Mouse (Mus musculus): ENCODE results near the gene Dhx58. TPM values are rescaled to one million over a fixed set of nuclear protein-coding genes. Genes with fewer than 3 reads are reported as not detected.
"Not testable (repeated sequence)": the region's sequence is repeated elsewhere in the genome, so short reads cannot be mapped to it uniquely, and the experiment has no call there.

Dhx58 gene
- polyA plus RNA-seq, 1 experiment from 2014 or later: 1.3 TPM

- Histone ChIP-seq H3K27ac (ENCODE audit: low read depth, low read length) (no peak overlapping the region), H3K4me2 (peak overlapping the region; percentile 34; the same call in 1 of the 2 replicates), H3K27me3 (ENCODE audit: control insufficient read depth, insufficient read depth, low read length) (peaks cover 2% of the 10 kb centered on the region), H3K4me1 (ENCODE audit: control insufficient read depth, insufficient read depth, low read length) (peaks cover 10% of the 10 kb centered on the region), H3K36me3 (ENCODE audit: control insufficient read depth, insufficient read depth, low read length) (no peaks in the 10 kb centered on the region), H3K9me3 (replicated peaks; ENCODE audit: control insufficient read depth, low read length) (no peaks in the 10 kb centered on the region), H3K9ac (ENCODE audit: low read depth, low read length) (no peak overlapping the region), H3K4me3 (ENCODE audit: low read depth, low read length) (no peak overlapping the region)
- 7% methylated on average over 6 of the region's 6 CpGs for WGBS (ENCODE audit: insufficient replicate concordance)
- ATAC-seq (replicated peaks; ENCODE audit: insufficient number of reproducible peaks, low FRiP score, low TSS enrichment): no peak
Measured at GRCm38 (mm10) chr11:100656458-100656857, 47.6 kb downstream of the Dhx58 start.

- not testable (repeated sequence) for H3K27ac ChIP-seq (ENCODE audit: low read depth, low read length); H3K36me3 ChIP-seq (ENCODE audit: control insufficient read depth, insufficient read depth, low read length); ATAC-seq (replicated peaks; ENCODE audit: insufficient number of reproducible peaks, low FRiP score, low TSS enrichment); H3K4me2 ChIP-seq; H3K4me3 ChIP-seq (ENCODE audit: low read depth, low read length); H3K4me1 ChIP-seq (ENCODE audit: control insufficient read depth, insufficient read depth, low read length); H3K9ac ChIP-seq (ENCODE audit: low read depth, low read length); H3K9me3 ChIP-seq (replicated peaks; ENCODE audit: control insufficient read depth, low read length)
- WGBS (ENCODE audit: insufficient replicate concordance): 52% methylated on average over 2 of the region's 3 CpGs
- H3K27me3 ChIP-seq (ENCODE audit: control insufficient read depth, insufficient read depth, low read length): peaks cover 10% of the 10 kb centered on the region
Measured at GRCm38 (mm10) chr11:100655589-100655988, 48.5 kb downstream of the Dhx58 start.

- no peak for ATAC-seq (replicated peaks; ENCODE audit: insufficient number of reproducible peaks, low FRiP score, low TSS enrichment)
- H3K9ac ChIP-seq (ENCODE audit: low read depth, low read length): no peak overlapping the region
- 12% methylated on average over 3 of the region's 3 CpGs for WGBS (ENCODE audit: insufficient replicate concordance)
- no peak overlapping the region for H3K4me3 ChIP-seq (ENCODE audit: low read depth, low read length)
- H3K4me1 ChIP-seq (ENCODE audit: control insufficient read depth, insufficient read depth, low read length): peaks cover 7% of the 10 kb centered on the region
- no peaks in the 10 kb centered on the region for H3K9me3 ChIP-seq (replicated peaks; ENCODE audit: control insufficient read depth, low read length)
- peaks cover 32% of the 10 kb centered on the region for H3K27me3 ChIP-seq (ENCODE audit: control insufficient read depth, insufficient read depth, low read length)
- no peak overlapping the region for H3K27ac ChIP-seq (ENCODE audit: low read depth, low read length)
- no peak overlapping the region for H3K4me2 ChIP-seq
- no peaks in the 10 kb centered on the region for H3K36me3 ChIP-seq (ENCODE audit: control insufficient read depth, insufficient read depth, low read length)
Measured at GRCm38 (mm10) chr11:100651748-100652147, 52.3 kb downstream of the Dhx58 start.

GRCm38 (mm10) chr11:100651205-100651604 lies 52.9 kb downstream of the Dhx58 start:
- WGBS (ENCODE audit: insufficient replicate concordance): 14% methylated on average over 8 of the region's 8 CpGs
- no peak overlapping the region for H3K9ac ChIP-seq (ENCODE audit: low read depth, low read length)
- no peak for ATAC-seq (replicated peaks; ENCODE audit: insufficient number of reproducible peaks, low FRiP score, low TSS enrichment)

GRCm38 (mm10) chr11:100648405-100648804 lies 55.7 kb downstream of the Dhx58 start:
- no peak for ATAC-seq (replicated peaks; ENCODE audit: insufficient number of reproducible peaks, low FRiP score, low TSS enrichment)
- H3K4me1 ChIP-seq (ENCODE audit: control insufficient read depth, insufficient read depth, low read length): no peaks in the 10 kb centered on the region
- H3K27ac ChIP-seq (ENCODE audit: low read depth, low read length): no peak overlapping the region
- H3K4me2 ChIP-seq: no peak overlapping the region
- 81% methylated on average over 8 of the region's 8 CpGs for WGBS (ENCODE audit: insufficient replicate concordance)
- no peak overlapping the region for H3K4me3 ChIP-seq (ENCODE audit: low read depth, low read length)
- H3K27me3 ChIP-seq (ENCODE audit: control insufficient read depth, insufficient read depth, low read length): peaks cover 35% of the 10 kb centered on the region
- no peaks in the 10 kb centered on the region for H3K9me3 ChIP-seq (replicated peaks; ENCODE audit: control insufficient read depth, low read length)
- H3K9ac ChIP-seq (ENCODE audit: low read depth, low read length): no peak overlapping the region
- no peaks in the 10 kb centered on the region for H3K36me3 ChIP-seq (ENCODE audit: control insufficient read depth, insufficient read depth, low read length)

More at GRCm38 (mm10) chr11:100651205-100651604, 52.9 kb downstream of the Dhx58 start:
- no peaks in the 10 kb centered on the region for H3K36me3 ChIP-seq (ENCODE audit: control insufficient read depth, insufficient read depth, low read length)
- H3K27ac ChIP-seq (ENCODE audit: low read depth, low read length): no peak overlapping the region
- H3K27me3 ChIP-seq (ENCODE audit: control insufficient read depth, insufficient read depth, low read length): peaks cover 32% of the 10 kb centered on the region
- H3K4me1 ChIP-seq (ENCODE audit: control insufficient read depth, insufficient read depth, low read length): peaks cover 3% of the 10 kb centered on the region
- no peaks in the 10 kb centered on the region for H3K9me3 ChIP-seq (replicated peaks; ENCODE audit: control insufficient read depth, low read length)
- no peak overlapping the region for H3K4me3 ChIP-seq (ENCODE audit: low read depth, low read length)
- H3K4me2 ChIP-seq: no peak overlapping the region

GRCm38 (mm10) chr11:100646265-100646664 lies 57.8 kb downstream of the Dhx58 start:
- Histone ChIP-seq H3K4me3 (ENCODE audit: low read depth, low read length) (no peak overlapping the region), H3K27me3 (ENCODE audit: control insufficient read depth, insufficient read depth, low read length) (peaks cover 36% of the 10 kb centered on the region), H3K4me2 (no peak overlapping the region), H3K9ac (ENCODE audit: low read depth, low read length) (no peak overlapping the region), H3K9me3 (replicated peaks; ENCODE audit: control insufficient read depth, low read length) (no peaks in the 10 kb centered on the region), H3K36me3 (ENCODE audit: control insufficient read depth, insufficient read depth, low read length) (no peaks in the 10 kb centered on the region), H3K4me1 (ENCODE audit: control insufficient read depth, insufficient read depth, low read length) (no peaks in the 10 kb centered on the region), H3K27ac (ENCODE audit: low read depth, low read length) (no peak overlapping the region)
- 16% methylated on average over 1 of the region's 1 CpGs for WGBS (ENCODE audit: insufficient replicate concordance)
- no peak for ATAC-seq (replicated peaks; ENCODE audit: insufficient number of reproducible peaks, low FRiP score, low TSS enrichment)

Other genes with a start within 250 kb of the Dhx58 start
- gene Klhl11, start 231.5 kb downstream of the Dhx58 start, polyA plus RNA-seq (2014; fragmentation: Nextera tagmentation; extraction: Ambion mirVana): 8.1 and 8.9 TPM in 2 replicates
- 76.6 and 93.9 TPM in 2 replicates for gene Acly, start 176.3 kb downstream of the Dhx58 start, polyA plus RNA-seq (2014; fragmentation: Nextera tagmentation; extraction: Ambion mirVana)
- 0.31 and 1.1 TPM in 2 replicates for gene Ttc25, start 158.7 kb downstream of the Dhx58 start, polyA plus RNA-seq (2014; fragmentation: Nextera tagmentation; extraction: Ambion mirVana)
- gene Cnp, start 129.4 kb downstream of the Dhx58 start, polyA plus RNA-seq (2014; fragmentation: Nextera tagmentation; extraction: Ambion mirVana): 15.7 and 19.0 TPM in 2 replicates
- 65.4 and 66.9 TPM in 2 replicates for gene Nkiras2, start 85.0 kb downstream of the Dhx58 start, polyA plus RNA-seq (2014; fragmentation: Nextera tagmentation; extraction: Ambion mirVana)
- 69.4 and 85.1 TPM in 2 replicates for gene Dnajc7, start 84.1 kb downstream of the Dhx58 start, polyA plus RNA-seq (2014; fragmentation: Nextera tagmentation; extraction: Ambion mirVana)
- 0.14 and 0.25 TPM in 2 replicates for gene Zfp385c, start 11.8 kb downstream of the Dhx58 start, polyA plus RNA-seq (2014; fragmentation: Nextera tagmentation; extraction: Ambion mirVana)
- 36.7 and 37.9 TPM in 2 replicates for gene Kat2a, start 8.2 kb upstream of the Dhx58 start, polyA plus RNA-seq (2014; fragmentation: Nextera tagmentation; extraction: Ambion mirVana)
- 0.37 TPM in 1 of 2 replicates, not detected in the other for gene Hspb9, start 9.6 kb upstream of the Dhx58 start, polyA plus RNA-seq (2014; fragmentation: Nextera tagmentation; extraction: Ambion mirVana)
- 30.8 and 41.1 TPM in 2 replicates for gene Rab5c, start 33.9 kb upstream of the Dhx58 start, polyA plus RNA-seq (2014; fragmentation: Nextera tagmentation; extraction: Ambion mirVana)
- gene Kcnh4, start 55.7 kb upstream of the Dhx58 start, polyA plus RNA-seq (2014; fragmentation: Nextera tagmentation; extraction: Ambion mirVana): not detected in 2 replicates
- not detected in 2 replicates for gene Hcrt, start 58.7 kb upstream of the Dhx58 start, polyA plus RNA-seq (2014; fragmentation: Nextera tagmentation; extraction: Ambion mirVana)
- gene Ghdc, start 66.7 kb upstream of the Dhx58 start, polyA plus RNA-seq (2014; fragmentation: Nextera tagmentation; extraction: Ambion mirVana): 3.8 and 5.3 TPM in 2 replicates
- 26.4 and 32.0 TPM in 2 replicates for gene Stat5b, start 146.5 kb upstream of the Dhx58 start, polyA plus RNA-seq (2014; fragmentation: Nextera tagmentation; extraction: Ambion mirVana)
- gene Stat5a, start 155.1 kb upstream of the Dhx58 start, polyA plus RNA-seq (2014; fragmentation: Nextera tagmentation; extraction: Ambion mirVana): 5.6 and 5.9 TPM in 2 replicates
- gene Stat3, start 235.3 kb upstream of the Dhx58 start, polyA plus RNA-seq (2014; fragmentation: Nextera tagmentation; extraction: Ambion mirVana): 45.0 and 49.0 TPM in 2 replicates